Mouse (Mus musculus): ENCODE measurements around the gene Trappc10.

- TF ChIP-seq CTCF (IDR thresholded peaks at IDR 0.05; ENCODE audit: insufficient read depth, low read depth, low read length) (no peak), POLR2A (IDR thresholded peaks at IDR 0.05; ENCODE audit: insufficient read depth, low read depth, low read length) (no peak)
These were observed 40.4 kb upstream of the Trappc10 start for GRCm38 (mm10) chr10:78284812-78285211.

Data from olfactory bulb, adult 2 months (tissue).